Mouse (Mus musculus): ENCODE data around the gene Kcns1.

DNA sequence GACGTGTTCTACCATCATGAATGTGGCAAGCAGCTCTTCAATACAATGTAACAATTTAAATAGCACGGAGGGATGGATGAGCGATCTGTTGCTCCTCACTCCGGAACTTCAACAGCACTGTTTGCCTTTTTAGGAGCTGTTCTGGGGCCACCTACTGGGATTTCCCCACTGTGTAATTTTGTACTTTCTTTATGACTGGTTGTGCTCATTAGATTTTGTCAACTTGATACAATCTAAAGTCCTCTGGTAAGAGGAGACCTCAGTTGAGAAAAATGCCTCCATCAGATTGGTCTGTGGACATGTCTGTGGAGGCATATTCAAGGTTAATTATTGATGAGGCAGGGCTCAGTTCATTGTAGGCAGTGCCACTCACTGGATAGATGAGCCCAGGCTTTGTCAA, 40.0 kb upstream of the Kcns1 start:
- TF ChIP-seq CTCF (IDR thresholded peaks at IDR 0.05; ENCODE audit: low read depth) (no peak), EP300 (IDR thresholded peaks at IDR 0.05; ENCODE audit: low read depth) (no peak)
